In genomic region chr6:91750976-91751375, GRCm38 (mm10) we compare ENCODE assay signal across 8 mouse cellular contexts.
DNase-seq lines count a peak whose midpoint lies in the region; ATAC-seq and TF ChIP-seq lines count a peak whose summit lies in the region.

No protein-coding gene starts in this region.

- peak; percentile 54 for DNase-seq in forebrain, embryonic 11.5 days (ENCODE audit: low spot score)
- no peak for DNase-seq in forebrain, embryonic 10.5 days (ENCODE audit: extremely low spot score, low spot score)
- no peak for DNase-seq in liver, adult 2 months (ENCODE audit: extremely low read depth, low read depth, low spot score)
- peak; percentile 37 for DNase-seq in adipocyte (ENCODE audit: low spot score)
- DNase-seq in frontal cortex, postnatal 10 days (ENCODE audit: low spot score in 2 of 2): no peak
- DNase-seq in spleen, postnatal 10 days (ENCODE audit: low spot score in 2 of 2): no peak

- H3K36me3 ChIP-seq in forebrain, embryonic 11.5 days (ENCODE audit: control insufficient read depth, insufficient read depth, low read length): no peaks in the 10 kb centered on the region; the same call in 1 of the 2 replicates
- H3K36me3 ChIP-seq in forebrain, embryonic 10.5 days (replicated peaks): peaks cover 92% of the 10 kb centered on the region
- peaks cover 39% of the 10 kb centered on the region for H3K36me3 ChIP-seq in liver, adult 2 months (ENCODE audit: control insufficient read depth, insufficient read depth, low read length)
- peaks cover 87% of the 10 kb centered on the region for H3K36me3 ChIP-seq in liver, embryonic 12.5 days

- no peaks in the 10 kb centered on the region for H3K9me3 ChIP-seq in forebrain, embryonic 11.5 days (ENCODE audit: control insufficient read depth, low read length)
- H3K9me3 ChIP-seq in forebrain, embryonic 10.5 days: no peaks in the 10 kb centered on the region
- no peaks in the 10 kb centered on the region for H3K9me3 ChIP-seq in liver, embryonic 12.5 days (replicated peaks)

- H3K4me2 ChIP-seq in forebrain, embryonic 11.5 days (ENCODE audit: low read depth, low read length, severe bottlenecking): no peak overlapping the region
- no peak overlapping the region for H3K4me2 ChIP-seq in liver, embryonic 12.5 days

- no peak overlapping the region for H3K9ac ChIP-seq in forebrain, embryonic 11.5 days (ENCODE audit: low read length)
- H3K9ac ChIP-seq in liver, adult 2 months (ENCODE audit: low read depth, low read length): no peak overlapping the region
- no peak overlapping the region for H3K9ac ChIP-seq in liver, embryonic 12.5 days

- no peak overlapping the region for H3K4me3 ChIP-seq in forebrain, embryonic 11.5 days (ENCODE audit: low read depth, low read length)
- no peak overlapping the region for H3K4me3 ChIP-seq in forebrain, embryonic 10.5 days
- H3K4me3 ChIP-seq in liver, adult 2 months (ENCODE audit: insufficient read depth, low read depth, low read length): no peak overlapping the region
- H3K4me3 ChIP-seq in liver, embryonic 12.5 days: no peak overlapping the region

- H3K79me2 ChIP-seq in liver, adult 2 months (ENCODE audit: control insufficient read depth, insufficient read depth, low read length): no peaks in the 10 kb centered on the region

- no peak overlapping the region for H3K27ac ChIP-seq in forebrain, embryonic 11.5 days (ENCODE audit: low read depth, low read length)
- H3K27ac ChIP-seq in forebrain, embryonic 10.5 days: no peak overlapping the region
- H3K27ac ChIP-seq in liver, adult 2 months (replicated peaks; ENCODE audit: insufficient read depth, low read depth, low read length): no peak overlapping the region
- H3K27ac ChIP-seq in liver, embryonic 12.5 days: no peak overlapping the region

- ATAC-seq in forebrain, embryonic 11.5 days (replicated peaks; ENCODE audit: low FRiP score): no peak
- ATAC-seq in liver, embryonic 12.5 days: no peak
- ATAC-seq in megakaryocyte-erythroid progenitor cell, adult 5-6 weeks (replicated peaks; ENCODE audit: low FRiP score, low TSS enrichment, poor library complexity, severe bottlenecking): peak; percentile 42; the same call in 1 of the 2 replicates

- WGBS in forebrain, embryonic 11.5 days: 75% methylated on average over 3 of the region's 3 CpGs
- 79% methylated on average over 3 of the region's 3 CpGs for WGBS in forebrain, embryonic 10.5 days
- WGBS in liver, adult 2 months: 91% methylated on average over 3 of the region's 3 CpGs
- 73% methylated on average over 3 of the region's 3 CpGs for WGBS in liver, embryonic 12.5 days (ENCODE audit: insufficient replicate concordance)

- no peaks in the 10 kb centered on the region for H3K27me3 ChIP-seq in forebrain, embryonic 11.5 days (ENCODE audit: control insufficient read depth, insufficient read depth, low read length)
- H3K27me3 ChIP-seq in forebrain, embryonic 10.5 days (ENCODE audit: poor library complexity, severe bottlenecking): no peaks in the 10 kb centered on the region
- H3K27me3 ChIP-seq in liver, adult 2 months (ENCODE audit: control insufficient read depth, insufficient read depth, low read length): no peaks in the 10 kb centered on the region
- H3K27me3 ChIP-seq in liver, embryonic 12.5 days (replicated peaks): no peaks in the 10 kb centered on the region

- no peak for TF ChIP-seq POLR2A in liver, adult 2 months (IDR thresholded peaks at IDR 0.05; ENCODE audit: extremely low read depth, insufficient read depth, low read length)

- TF ChIP-seq CTCF in liver, adult 2 months (IDR thresholded peaks at IDR 0.05; ENCODE audit: low read depth, low read length): peak; percentile 36

- 0 out of 2 replicates have a peak, but pooled peaks cover 2% of the 10 kb centered on the region for H3K4me1 ChIP-seq in forebrain, embryonic 11.5 days (replicated peaks; ENCODE audit: control insufficient read depth, insufficient read depth, low read length)
- H3K4me1 ChIP-seq in forebrain, embryonic 10.5 days: peaks cover 23% of the 10 kb centered on the region
- H3K4me1 ChIP-seq in liver, adult 2 months (ENCODE audit: control insufficient read depth, insufficient read depth, low read length): peaks cover 8% of the 10 kb centered on the region
- no peaks in the 10 kb centered on the region; the same call in 1 of the 2 replicates for H3K4me1 ChIP-seq in liver, embryonic 12.5 days

Comparison
In these comparisons a context has a peak if more than half of its experiments do, and no peak if none do; other contexts are left out.
1. DNase-seq: peak in forebrain, embryonic 11.5 days (single experiment) and adipocyte (single experiment); none in forebrain, embryonic 10.5 days (single experiment), liver, adult 2 months (single experiment), frontal cortex, postnatal 10 days (0 of 2) and spleen, postnatal 10 days (0 of 2).